In the genomic region with DNA sequence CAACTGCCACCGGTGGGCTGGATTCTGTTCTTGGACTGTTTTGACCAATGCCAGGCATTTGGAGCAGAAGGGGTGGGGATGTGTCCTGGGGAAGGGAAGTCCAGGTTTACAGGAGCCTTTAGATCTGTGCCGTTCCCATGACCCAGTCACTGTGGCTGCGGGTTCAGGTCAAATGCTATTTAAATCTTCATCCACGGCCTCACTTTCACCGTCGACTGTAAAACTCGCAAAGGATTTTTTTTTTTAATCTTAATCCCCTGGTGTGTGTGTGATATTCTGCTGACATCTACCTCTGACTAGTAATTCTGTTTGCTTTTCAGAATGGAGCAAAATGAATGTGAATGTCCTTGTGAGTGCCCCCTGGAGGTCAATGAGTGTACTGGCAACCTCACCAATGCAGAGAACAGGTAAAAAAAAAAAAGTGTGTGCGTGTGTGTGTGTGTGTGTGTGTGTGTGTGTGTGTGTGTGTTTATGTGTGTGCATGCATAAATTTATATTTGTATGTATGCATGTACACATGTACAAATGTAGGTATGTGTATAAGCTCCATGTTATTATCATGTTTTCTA, we compare ENCODE assay signal across 9 mouse cellular contexts. TPM values are rescaled to one million over a fixed set of nuclear protein-coding genes. Genes with fewer than 3 reads are reported as not detected.
DNase-seq lines count a peak whose midpoint lies in the region; ATAC-seq and TF ChIP-seq lines count a peak whose summit lies in the region.
"Had no signal": no experiment of that assay in that cellular context is flagged by ENCODE, and none has a peak within 500 bp of the region (broad histone marks: within the 10 kb centered on the region; RNA-seq: fewer than 3 reads in every experiment).

No protein-coding gene starts in this region.

- H3K9me3 ChIP-seq in heart, embryonic 11.5 days (replicated peaks; ENCODE audit: control insufficient read depth, low read length): no peaks in the 10 kb centered on the region
- H3K9me3 ChIP-seq in hindbrain, postnatal 0 days (ENCODE audit: low read length): no peaks in the 10 kb centered on the region

- no peaks in the 10 kb centered on the region for H3K4me1 ChIP-seq in heart, embryonic 11.5 days (ENCODE audit: control insufficient read depth, insufficient read depth, low read length)
- no peaks in the 10 kb centered on the region for H3K4me1 ChIP-seq in hindbrain, postnatal 0 days (ENCODE audit: insufficient read depth, low read length)

- peak; percentile 76 for TF ChIP-seq CTCF in hindbrain, postnatal 0 days (IDR thresholded peaks at IDR 0.05; ENCODE audit: low read depth)

- DNase-seq in heart, adult 8-10 months (ENCODE audit: low spot score): peak; percentile 30
- peak; percentile 25 for DNase-seq in urinary bladder, postnatal 14 days (ENCODE audit: low spot score)
- DNase-seq in urinary bladder, postnatal 10 days (ENCODE audit: low spot score): no peak
- peak; percentile 78 for DNase-seq in hindbrain, postnatal 0 days (ENCODE audit: low spot score)
- peak; percentile 72 for DNase-seq in retina, embryonic 14.5 days (ENCODE audit: low spot score)
- DNase-seq in frontal cortex, postnatal 25 days (ENCODE audit: low spot score in 2 of 2): no peak

- 76% methylated on average over 8 of the region's 8 CpGs for WGBS in heart, embryonic 11.5 days (ENCODE audit: insufficient replicate concordance)
- 70% methylated on average over 8 of the region's 8 CpGs for WGBS in hindbrain, postnatal 0 days

- H3K4me3 ChIP-seq in heart, embryonic 11.5 days (ENCODE audit: low read depth, low read length): no peak overlapping the region
- H3K4me3 ChIP-seq in hindbrain, postnatal 0 days (ENCODE audit: low read length): no peak overlapping the region

- H3K27ac ChIP-seq in heart, embryonic 11.5 days (ENCODE audit: low read depth, low read length): no peak overlapping the region
- H3K27ac ChIP-seq in hindbrain, postnatal 0 days: no peak overlapping the region

- H3K4me2 ChIP-seq in heart, embryonic 11.5 days: no peak overlapping the region
- H3K4me2 ChIP-seq in hindbrain, postnatal 0 days (ENCODE audit: low read depth, low read length): no peak overlapping the region

- no peak for ATAC-seq in heart, embryonic 11.5 days (replicated peaks; ENCODE audit: insufficient number of reproducible peaks, low FRiP score, low TSS enrichment)
- ATAC-seq in hindbrain, postnatal 0 days: no peak
- no peak for ATAC-seq in cerebellum, adult (ENCODE audit: insufficient number of reproducible peaks, low FRiP score, low TSS enrichment)

- peaks cover 11% of the 10 kb centered on the region for H3K36me3 ChIP-seq in heart, embryonic 11.5 days (ENCODE audit: control insufficient read depth, insufficient read depth, low read length)
- peaks cover 7% of the 10 kb centered on the region; the same call in 1 of the 2 replicates for H3K36me3 ChIP-seq in hindbrain, postnatal 0 days (ENCODE audit: insufficient read depth, low read length)

- no peaks in the 10 kb centered on the region for H3K27me3 ChIP-seq in heart, embryonic 11.5 days (ENCODE audit: control insufficient read depth, insufficient read depth, low read length)
- H3K27me3 ChIP-seq in hindbrain, postnatal 0 days (ENCODE audit: insufficient read depth, low read length): no peaks in the 10 kb centered on the region

- H3K9ac ChIP-seq in heart, embryonic 11.5 days (ENCODE audit: low read depth, low read length): no peak overlapping the region
- H3K9ac ChIP-seq in hindbrain, postnatal 0 days (replicated peaks; ENCODE audit: low read length): no peak overlapping the region

RNA-seq across cellular contexts. Expression of a gene that starts 32.2 kb away (rescaled TPM):
- total RNA-seq in heart, adult 8-10 months (2022): not detected
- not detected in 2 replicates for polyA plus RNA-seq in heart, embryonic 11.5 days (2014; fragmentation: Nextera tagmentation; extraction: Ambion mirVana)
- not detected in 2 replicates for total RNA-seq in hindbrain, postnatal 0 days (2014; rRNA removed)
- polyA plus RNA-seq in hindbrain, postnatal 0 days (2015; fragmentation: Nextera tagmentation; extraction: Ambion mirVana): not detected in 2 replicates
- total RNA-seq: layer of hippocampus, postnatal 14 days had no signal

Comparison
In these comparisons a context has a peak if more than half of its experiments do, and no peak if none do; other contexts are left out.
1. DNase-seq: peak in heart, adult 8-10 months (single experiment), urinary bladder, postnatal 14 days (single experiment), hindbrain, postnatal 0 days (single experiment) and retina, embryonic 14.5 days (single experiment); none in urinary bladder, postnatal 10 days (single experiment) and frontal cortex, postnatal 25 days (0 of 2).